Mouse (Mus musculus) urinary bladder, adult 18-20 months (tissue): ENCODE results near the gene Galnt7.

ENCODE experiments used
- DNase-seq, 2 experiments: peaks; one replicate each; pipeline ENCODE4 v3.0.0; 2022; ENCODE audit warnings: low spot score in 2 of 2, mixed read lengths in 2 of 2

Gene Galnt7

GRCm38 (mm10) chr8:57652456-57653055 lies at the start of gene Galnt7:
TSS of gene Galnt7 (minus strand) at chr8:57653032.
- DNase-seq, result peak; percentile 17 to 70

- DNase-seq, result no peak
These were observed 35.8 kb upstream of the Galnt7 start for GRCm38 (mm10) chr8:57688633-57689032.

- no peak for DNase-seq
These were observed 33.0 kb upstream of the Galnt7 start for GRCm38 (mm10) chr8:57685803-57686202.

- no peak for DNase-seq
These were observed 27.2 kb upstream of the Galnt7 start for GRCm38 (mm10) chr8:57680044-57680443.

- DNase-seq, result no peak
These were observed 11.3 kb upstream of the Galnt7 start for GRCm38 (mm10) chr8:57664121-57664520.

GRCm38 (mm10) chr8:57660019-57660418 lies 7.2 kb upstream of the Galnt7 start:
- no peak for DNase-seq

- DNase-seq, result no peak
These were observed 3.6 kb upstream of the Galnt7 start for GRCm38 (mm10) chr8:57656446-57656845.

- DNase-seq, result no peak
These were observed 1.3 kb upstream of the Galnt7 start for GRCm38 (mm10) chr8:57654146-57654545.

GRCm38 (mm10) chr8:57653768-57654125 lies 915 bp upstream of the Galnt7 start:
- DNase-seq, result peak in 1 of 2 experiments; percentile 5

GRCm38 (mm10) chr8:57653056-57653767 lies 380 bp upstream of the Galnt7 start:
- DNase-seq, result peak; percentile 34 to 67

GRCm38 (mm10) chr8:57651689-57652455 lies 960 bp downstream of the Galnt7 start:
- peak; percentile 60 to 77 for DNase-seq

- DNase-seq, result no peak
These were observed 1.5 kb downstream of the Galnt7 start for GRCm38 (mm10) chr8:57651357-57651688.

- no peak for DNase-seq
These were observed 2.6 kb downstream of the Galnt7 start for GRCm38 (mm10) chr8:57650216-57650615.

GRCm38 (mm10) chr8:57647566-57647965 lies 5.3 kb downstream of the Galnt7 start:
- no peak for DNase-seq

GRCm38 (mm10) chr8:57644281-57644680 lies 8.6 kb downstream of the Galnt7 start:
- no peak for DNase-seq

GRCm38 (mm10) chr8:57642722-57643121 lies 10.1 kb downstream of the Galnt7 start:
- DNase-seq, result no peak

- DNase-seq, result no peak
These were observed 13.9 kb downstream of the Galnt7 start for GRCm38 (mm10) chr8:57638925-57639324.

GRCm38 (mm10) chr8:57637599-57638280 lies 15.1 kb downstream of the Galnt7 start:
- no peak for DNase-seq

GRCm38 (mm10) chr8:57636698-57637097 lies 16.1 kb downstream of the Galnt7 start:
- no peak for DNase-seq

- no peak for DNase-seq
These were observed 16.6 kb downstream of the Galnt7 start for GRCm38 (mm10) chr8:57636281-57636680.

- no peak for DNase-seq
These were observed 21.1 kb downstream of the Galnt7 start for GRCm38 (mm10) chr8:57631780-57632179.

GRCm38 (mm10) chr8:57630148-57630547 lies 22.7 kb downstream of the Galnt7 start:
- DNase-seq, result no peak
